Mouse (Mus musculus): ENCODE measurements around the gene Gm3952. TPM values are rescaled to one million over a fixed set of nuclear protein-coding genes. Genes with fewer than 3 reads are reported as not detected.
A peak's percentile ranks its signal among the peaks of the same experiment; 100 is the strongest.

The Gm3952 gene
- polyA plus RNA-seq, 1 experiment from 2014 or later = not detected

- WGBS = 41% methylated on average over 3 of the region's 3 CpGs
- H3K36me3 ChIP-seq (ENCODE audit: control insufficient read depth, insufficient read depth, low read length) = peaks cover 11% of the 10 kb centered on the region
- ATAC-seq (ENCODE audit: insufficient read depth, low FRiP score, low TSS enrichment) = no peak
Measured at GRCm38 (mm10) chr8:128709261-128709660, 89.2 kb downstream of the Gm3952 start.

DNA sequence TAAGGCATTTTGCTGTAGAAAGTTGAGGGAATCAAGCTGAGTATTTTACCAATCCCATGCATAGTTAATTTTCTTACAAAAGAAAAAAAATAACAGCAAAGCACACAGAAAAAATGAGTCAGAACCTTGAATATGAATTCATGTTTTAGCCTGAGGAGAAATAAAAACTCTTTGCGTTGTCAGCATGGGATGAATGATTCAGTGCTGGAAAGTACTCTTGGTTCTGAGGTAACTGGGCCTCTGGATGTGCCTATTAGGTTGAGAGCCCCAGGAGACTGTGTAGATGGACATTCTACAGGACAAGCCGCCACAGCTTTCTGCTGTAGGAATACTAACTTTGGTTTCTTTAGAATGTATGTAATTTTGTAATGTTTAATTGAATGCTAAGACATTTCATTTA, 93.7 kb downstream of the Gm3952 start:
- no peaks in the 10 kb centered on the region for H3K4me1 ChIP-seq (ENCODE audit: control insufficient read depth, insufficient read depth, low read length)
- ATAC-seq (ENCODE audit: insufficient read depth, low FRiP score, low TSS enrichment) = no peak
- no peaks in the 10 kb centered on the region for H3K9me3 ChIP-seq (ENCODE audit: control insufficient read depth, low read length)
- 91% methylated on average over 2 of the region's 2 CpGs for WGBS
- no peak overlapping the region for H3K4me2 ChIP-seq (ENCODE audit: low read depth)
- H3K27me3 ChIP-seq (ENCODE audit: control insufficient read depth, insufficient read depth, low read length) = no peaks in the 10 kb centered on the region
- H3K36me3 ChIP-seq (ENCODE audit: control insufficient read depth, insufficient read depth, low read length) = no peaks in the 10 kb centered on the region
- H3K9ac ChIP-seq (ENCODE audit: low read length) = no peak overlapping the region
- DNase-seq (ENCODE audit: low spot score) = no peak
- no peak overlapping the region for H3K4me3 ChIP-seq (ENCODE audit: low read depth, low read length)
- H3K27ac ChIP-seq (ENCODE audit: low read depth, low read length) = no peak overlapping the region

More at GRCm38 (mm10) chr8:128709261-128709660, 89.2 kb downstream of the Gm3952 start:
- H3K27me3 ChIP-seq (ENCODE audit: control insufficient read depth, insufficient read depth, low read length) = no peaks in the 10 kb centered on the region
- H3K4me3 ChIP-seq (ENCODE audit: low read depth, low read length) = no peak overlapping the region
- no peaks in the 10 kb centered on the region for H3K4me1 ChIP-seq (ENCODE audit: control insufficient read depth, insufficient read depth, low read length)
- no peak overlapping the region for H3K27ac ChIP-seq (ENCODE audit: low read depth, low read length)
- no peaks in the 10 kb centered on the region for H3K9me3 ChIP-seq (ENCODE audit: control insufficient read depth, low read length)
- H3K4me2 ChIP-seq (ENCODE audit: low read depth) = no peak overlapping the region
- peak; percentile 71 for DNase-seq (ENCODE audit: low spot score)
- no peak overlapping the region for H3K9ac ChIP-seq (ENCODE audit: low read length)

- 86% methylated on average over 1 of the region's 1 CpGs for WGBS
- no peak overlapping the region for H3K27ac ChIP-seq (ENCODE audit: low read depth, low read length)
- H3K9ac ChIP-seq (ENCODE audit: low read length) = no peak overlapping the region
- no peak overlapping the region for H3K4me2 ChIP-seq (ENCODE audit: low read depth)
- H3K9me3 ChIP-seq (ENCODE audit: control insufficient read depth, low read length) = no peaks in the 10 kb centered on the region
- no peaks in the 10 kb centered on the region for H3K27me3 ChIP-seq (ENCODE audit: control insufficient read depth, insufficient read depth, low read length)
- H3K4me1 ChIP-seq (ENCODE audit: control insufficient read depth, insufficient read depth, low read length) = no peaks in the 10 kb centered on the region
- no peak overlapping the region for H3K4me3 ChIP-seq (ENCODE audit: low read depth, low read length)
- DNase-seq (ENCODE audit: low spot score) (no peak), ATAC-seq (ENCODE audit: insufficient read depth, low FRiP score, low TSS enrichment) (no peak)
- H3K36me3 ChIP-seq (ENCODE audit: control insufficient read depth, insufficient read depth, low read length) = no peaks in the 10 kb centered on the region
Measured at GRCm38 (mm10) chr8:128704376-128704775, 94.1 kb downstream of the Gm3952 start.

DNA sequence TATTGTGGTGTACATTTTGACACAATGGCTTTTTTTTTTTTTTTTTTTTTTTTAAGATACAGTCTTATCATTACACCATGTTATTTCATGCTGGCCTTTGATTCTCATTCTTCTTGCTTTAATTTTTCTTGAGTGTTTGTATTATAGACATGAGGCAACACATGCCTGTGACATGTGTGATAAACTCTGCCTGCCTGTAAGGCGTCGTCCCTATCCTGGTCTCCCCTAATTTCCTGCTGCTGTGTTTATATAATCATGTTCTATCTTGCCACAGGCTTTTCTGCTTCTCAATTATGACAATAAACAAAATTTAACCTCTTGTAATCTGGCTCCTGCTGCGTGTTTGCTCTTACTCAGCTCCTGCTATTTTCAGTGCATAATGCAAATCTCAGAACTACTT, 100.5 kb downstream of the Gm3952 start:
- no peak for DNase-seq (ENCODE audit: low spot score)
- H3K36me3 ChIP-seq (ENCODE audit: control insufficient read depth, insufficient read depth, low read length) = no peaks in the 10 kb centered on the region
- no peak for ATAC-seq (ENCODE audit: insufficient read depth, low FRiP score, low TSS enrichment)
- no peak overlapping the region for H3K4me3 ChIP-seq (ENCODE audit: low read depth, low read length)
- no peak overlapping the region for H3K9ac ChIP-seq (ENCODE audit: low read length)
- no peaks in the 10 kb centered on the region for H3K4me1 ChIP-seq (ENCODE audit: control insufficient read depth, insufficient read depth, low read length)
- H3K4me2 ChIP-seq (ENCODE audit: low read depth) = no peak overlapping the region
- H3K27me3 ChIP-seq (ENCODE audit: control insufficient read depth, insufficient read depth, low read length) = no peaks in the 10 kb centered on the region
- 90% methylated on average over 3 of the region's 3 CpGs for WGBS
- no peaks in the 10 kb centered on the region for H3K9me3 ChIP-seq (ENCODE audit: control insufficient read depth, low read length)
- H3K27ac ChIP-seq (ENCODE audit: low read depth, low read length) = no peak overlapping the region

- ATAC-seq (ENCODE audit: insufficient read depth, low FRiP score, low TSS enrichment) = no peak
- Histone ChIP-seq H3K9me3 (ENCODE audit: control insufficient read depth, low read length) (no peaks in the 10 kb centered on the region), H3K27ac (ENCODE audit: low read depth, low read length) (no peak overlapping the region), H3K9ac (ENCODE audit: low read length) (no peak overlapping the region), H3K27me3 (ENCODE audit: control insufficient read depth, insufficient read depth, low read length) (no peaks in the 10 kb centered on the region), H3K4me3 (ENCODE audit: low read depth, low read length) (no peak overlapping the region), H3K36me3 (ENCODE audit: control insufficient read depth, insufficient read depth, low read length) (no peaks in the 10 kb centered on the region), H3K4me2 (ENCODE audit: low read depth) (no peak overlapping the region), H3K4me1 (ENCODE audit: control insufficient read depth, insufficient read depth, low read length) (no peaks in the 10 kb centered on the region)
- DNase-seq (ENCODE audit: low spot score) = no peak
- WGBS = 96% methylated on average over 1 of the region's 1 CpGs
Measured at GRCm38 (mm10) chr8:128696701-128697397, 101.6 kb downstream of the Gm3952 start.

Other genes starting within 250 kb of the Gm3952 start
- gene Itgb1, start 113.0 kb downstream of the Gm3952 start, polyA plus RNA-seq (2014; fragmentation: Nextera tagmentation; extraction: Ambion mirVana) = 196 and 199 TPM in 2 replicates

Data from neural tube, embryonic 11.5 days (tissue).